Mouse (Mus musculus) spleen, adult 2 months (tissue): ENCODE data around the gene Gstm7.

ENCODE experiments used
- CTCF ChIP-seq: fragments of 200-500 bp; IDR thresholded peaks from 2 replicates; pipeline ENCODE4 v1.5.1; 2011; ENCODE audit warnings: mild to moderate bottlenecking, inconsistent platforms; ENCODE audit not compliant: insufficient read depth, insufficient read length, insufficient replicate concordance; ENCODE audit errors: extremely low read depth
- POLR2A ChIP-seq: fragments of 200-500 bp; IDR thresholded peaks from 2 replicates; pipeline ENCODE4 v1.6.1; 2011; ENCODE audit warnings: low read depth, low read length, inconsistent platforms

- TF ChIP-seq CTCF (no peak), POLR2A (no peak)
Observed at GRCm38 (mm10) chr3:107964656-107965308, 33.2 kb upstream of the Gstm7 start.
